Mouse (Mus musculus) heart, embryonic 10.5 days (tissue): Measurements from ENCODE around the gene Fam222a. TPM values are rescaled to one million over a fixed set of nuclear protein-coding genes. Genes with fewer than 3 reads are reported as not detected.
A peak's percentile ranks its signal among the peaks of the same experiment; 100 is the strongest.

Experiments
- DNase-seq: peaks from one replicate; pipeline ENCODE4 v3.0.0-alpha.2; 2017; ENCODE audit warnings: low spot score
- H3K27ac ChIP-seq: fragments of 300-500 bp; sonication (generic); 2 replicates; pipeline ENCODE4 v1.5.1; 2016; ENCODE audit warnings: mild to moderate bottlenecking
- H3K27me3 ChIP-seq: fragments of 300-500 bp; sonication (generic); 2 replicates; pipeline ENCODE4 v1.6.1; 2016; ENCODE audit warnings: mild to moderate bottlenecking; ENCODE audit not compliant: poor library complexity, insufficient read depth, severe bottlenecking
- H3K36me3 ChIP-seq: fragments of 300-500 bp; sonication (generic); 2 replicates; pipeline ENCODE4 v1.6.1; 2016; ENCODE audit warnings: mild to moderate bottlenecking, moderate library complexity
- H3K4me1 ChIP-seq: fragments of 300-500 bp; sonication (generic); 2 replicates; pipeline ENCODE4 v1.6.1; 2016; ENCODE audit warnings: mild to moderate bottlenecking
- H3K4me3 ChIP-seq: fragments of 300-500 bp; sonication (generic); 2 replicates; pipeline ENCODE4 v1.5.1; 2016; ENCODE audit warnings: mild to moderate bottlenecking, moderate library complexity
- H3K9me3 ChIP-seq: fragments of 300-500 bp; sonication (generic); 2 replicates; pipeline ENCODE4 v1.6.1; 2016; ENCODE audit warnings: mild to moderate bottlenecking, moderate library complexity
- WGBS: fragments of 180-500 bp; shearing (Covaris S2); methylation state at CpG from one replicate; pipeline ENCODE4 v1.1.7; 2016; 5-methylcytosine and 5-hydroxymethylcytosine counted together
- polyA plus RNA-seq: library from polyadenylated mRNA; unstranded; fragments of >200 nt; fragmentation: Nextera tagmentation; extraction: Ambion mirVana; gene quantifications from 2 replicates; pipeline ENCODE4 v1.2.1, GENCODE M21; 2016

Fam222a gene
- polyA plus RNA-seq, 1 experiment from 2014 or later = 1.5 TPM

GRCm38 (mm10) chr5:114548976-114549375 is 18.8 kb upstream of the Fam222a start:
- no peak for DNase-seq
- WGBS = 93% methylated on average over 10 of the region's 10 CpGs
- H3K4me1 ChIP-seq = peaks cover 21% of the 10 kb centered on the region
- H3K27ac ChIP-seq = no peak overlapping the region
- H3K27me3 ChIP-seq = peaks cover 5% of the 10 kb centered on the region
- H3K9me3 ChIP-seq = no peaks in the 10 kb centered on the region
- no peaks in the 10 kb centered on the region for H3K36me3 ChIP-seq
- H3K4me3 ChIP-seq = no peak overlapping the region

- no peak for DNase-seq
- H3K36me3 ChIP-seq = no peaks in the 10 kb centered on the region
- no peak overlapping the region for H3K4me3 ChIP-seq
- no peak overlapping the region for H3K27ac ChIP-seq
- no peaks in the 10 kb centered on the region for H3K9me3 ChIP-seq
- peaks cover 5% of the 10 kb centered on the region for H3K27me3 ChIP-seq
- WGBS = 78% methylated on average over 3 of the region's 3 CpGs
- peaks cover 23% of the 10 kb centered on the region for H3K4me1 ChIP-seq
Observed at GRCm38 (mm10) chr5:114549770-114550169, 18.0 kb upstream of the Fam222a start.

- Histone ChIP-seq H3K27me3 (peaks cover 5% of the 10 kb centered on the region), H3K27ac (peak overlapping the region; percentile 42), H3K4me3 (no peak overlapping the region), H3K4me1 (peaks cover 23% of the 10 kb centered on the region), H3K9me3 (peaks cover 3% of the 10 kb centered on the region), H3K36me3 (no peaks in the 10 kb centered on the region)
- 55% methylated on average over 7 of the region's 7 CpGs for WGBS
- no peak for DNase-seq
Observed at GRCm38 (mm10) chr5:114550431-114550830, 17.4 kb upstream of the Fam222a start.

DNA sequence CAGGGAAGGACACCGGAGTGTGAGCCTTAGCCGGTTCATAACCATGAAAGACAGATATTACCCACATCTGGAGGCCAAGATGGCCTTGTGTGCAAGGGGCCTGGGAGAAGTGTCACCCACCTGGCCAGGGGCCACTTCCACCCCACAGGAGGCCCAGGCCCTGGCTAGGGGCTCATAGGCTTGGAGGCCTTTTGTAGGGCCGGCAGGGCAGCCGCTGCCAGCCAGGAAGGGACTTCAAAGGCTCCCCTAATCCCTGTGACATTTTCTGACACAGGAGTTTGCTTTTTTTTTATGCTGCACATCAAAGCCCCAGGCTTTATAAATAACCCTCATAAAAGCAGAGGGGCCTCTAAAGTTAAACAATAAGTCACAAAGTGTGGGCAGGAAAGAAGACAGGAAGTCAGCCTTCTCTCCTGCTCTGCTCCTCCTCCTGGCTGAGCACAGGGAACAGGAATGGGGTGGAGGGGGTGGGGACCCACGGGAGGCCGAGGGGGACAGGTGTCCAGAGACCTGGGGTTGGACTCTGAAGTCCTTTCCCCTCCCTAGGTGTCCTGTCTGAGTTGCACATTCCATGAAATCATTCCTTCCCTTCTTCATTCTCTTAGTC is 16.8 kb upstream of the Fam222a start:
- DNase-seq = no peak
- H3K36me3 ChIP-seq = no peaks in the 10 kb centered on the region
- H3K4me1 ChIP-seq = peaks cover 23% of the 10 kb centered on the region
- H3K9me3 ChIP-seq = peaks cover 3% of the 10 kb centered on the region
- peaks cover 5% of the 10 kb centered on the region for H3K27me3 ChIP-seq
- no peak overlapping the region for H3K4me3 ChIP-seq
- WGBS = 34% methylated on average over 6 of the region's 6 CpGs
- peak overlapping the region; percentile 42 for H3K27ac ChIP-seq

DNA sequence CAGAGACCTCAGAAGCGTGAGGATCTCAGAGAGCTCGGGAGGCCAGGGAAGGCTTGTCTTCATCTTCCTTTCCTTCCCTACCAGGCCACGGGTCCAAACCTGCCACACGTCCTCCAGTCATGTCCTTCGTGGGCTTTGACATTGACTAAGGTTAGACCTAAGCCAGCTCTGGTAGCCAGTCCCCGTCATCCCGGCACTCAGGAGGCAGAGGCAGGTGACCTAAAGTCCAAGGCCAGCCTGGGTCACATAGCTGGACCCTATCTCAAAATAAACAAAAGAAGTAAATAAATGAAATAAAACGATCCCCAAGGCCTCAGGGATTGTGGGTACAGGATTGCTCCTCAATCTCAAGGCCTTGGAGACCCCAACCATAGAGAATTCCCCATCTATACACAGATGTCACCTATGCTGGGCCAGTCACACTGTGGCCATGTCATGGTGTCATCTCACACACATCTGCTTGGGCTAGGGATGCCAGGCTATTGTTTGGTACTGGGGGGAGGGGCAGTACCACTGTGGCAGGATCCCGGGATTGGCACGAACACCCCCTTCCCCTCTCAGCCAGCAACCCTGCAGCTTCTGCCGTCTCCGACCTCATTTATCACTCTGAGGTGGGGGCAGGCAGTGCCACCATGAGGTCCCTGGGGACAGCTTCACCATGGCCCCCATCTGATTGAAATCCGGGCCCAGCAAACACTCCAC is 15.2 kb upstream of the Fam222a start:
- Histone ChIP-seq H3K36me3 (no peaks in the 10 kb centered on the region), H3K4me3 (no peak overlapping the region), H3K4me1 (peaks cover 23% of the 10 kb centered on the region), H3K27me3 (peaks cover 5% of the 10 kb centered on the region), H3K9me3 (peaks cover 3% of the 10 kb centered on the region), H3K27ac (no peak overlapping the region)
- no peak for DNase-seq
- 58% methylated on average over 13 of the region's 13 CpGs for WGBS

GRCm38 (mm10) chr5:114553706-114554105 is 14.1 kb upstream of the Fam222a start:
- Histone ChIP-seq H3K27ac (no peak overlapping the region; the same call in 1 of the 2 replicates), H3K9me3 (peaks cover 3% of the 10 kb centered on the region), H3K36me3 (no peaks in the 10 kb centered on the region), H3K27me3 (peaks cover 5% of the 10 kb centered on the region), H3K4me1 (peaks cover 33% of the 10 kb centered on the region), H3K4me3 (no peak overlapping the region)
- DNase-seq = no peak
- 57% methylated on average over 8 of the region's 8 CpGs for WGBS

- H3K27ac ChIP-seq = no peak overlapping the region
- peaks cover 3% of the 10 kb centered on the region for H3K9me3 ChIP-seq
- H3K27me3 ChIP-seq = peaks cover 5% of the 10 kb centered on the region
- no peaks in the 10 kb centered on the region for H3K36me3 ChIP-seq
- no peak overlapping the region for H3K4me3 ChIP-seq
- H3K4me1 ChIP-seq = peaks cover 34% of the 10 kb centered on the region
- WGBS = 90% methylated on average over 2 of the region's 2 CpGs
- no peak for DNase-seq
Observed at GRCm38 (mm10) chr5:114555424-114555823, 12.4 kb upstream of the Fam222a start.

DNA sequence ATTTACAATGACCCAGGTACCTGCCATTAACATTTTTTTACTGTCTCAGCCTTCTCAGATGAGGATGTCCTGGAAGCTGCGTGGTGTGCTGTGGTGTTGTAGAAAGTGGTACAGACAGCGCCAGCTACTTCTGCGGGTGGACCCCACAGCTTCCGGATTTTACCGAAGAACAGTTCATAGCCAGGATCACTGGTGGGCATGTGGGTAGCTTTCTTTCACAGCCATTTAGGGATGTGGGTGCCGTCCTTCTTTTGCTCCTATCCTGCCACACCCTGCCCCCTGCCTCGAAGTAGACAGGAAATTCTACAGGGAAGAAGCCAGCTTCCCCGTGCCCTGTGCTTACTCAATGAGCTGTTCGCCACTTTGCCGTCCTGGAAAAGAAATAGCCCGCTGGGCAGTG is 11.7 kb upstream of the Fam222a start:
- DNase-seq = no peak
- Histone ChIP-seq H3K27ac (no peak overlapping the region), H3K36me3 (no peaks in the 10 kb centered on the region), H3K4me1 (peaks cover 35% of the 10 kb centered on the region), H3K9me3 (peaks cover 3% of the 10 kb centered on the region), H3K27me3 (peaks cover 5% of the 10 kb centered on the region), H3K4me3 (no peak overlapping the region)
- 66% methylated on average over 11 of the region's 11 CpGs for WGBS

- no peak for DNase-seq
- Histone ChIP-seq H3K4me1 (peaks cover 32% of the 10 kb centered on the region), H3K4me3 (no peak overlapping the region), H3K27ac (peak overlapping the region; percentile 56), H3K9me3 (peaks cover 3% of the 10 kb centered on the region), H3K27me3 (peaks cover under 1% of the 10 kb centered on the region), H3K36me3 (no peaks in the 10 kb centered on the region)
- whole genome bisulfite sequencing = 51% methylated on average over 20 of the region's 20 CpGs
Observed at GRCm38 (mm10) chr5:114557765-114558731, 9.8 kb upstream of the Fam222a start.

DNA sequence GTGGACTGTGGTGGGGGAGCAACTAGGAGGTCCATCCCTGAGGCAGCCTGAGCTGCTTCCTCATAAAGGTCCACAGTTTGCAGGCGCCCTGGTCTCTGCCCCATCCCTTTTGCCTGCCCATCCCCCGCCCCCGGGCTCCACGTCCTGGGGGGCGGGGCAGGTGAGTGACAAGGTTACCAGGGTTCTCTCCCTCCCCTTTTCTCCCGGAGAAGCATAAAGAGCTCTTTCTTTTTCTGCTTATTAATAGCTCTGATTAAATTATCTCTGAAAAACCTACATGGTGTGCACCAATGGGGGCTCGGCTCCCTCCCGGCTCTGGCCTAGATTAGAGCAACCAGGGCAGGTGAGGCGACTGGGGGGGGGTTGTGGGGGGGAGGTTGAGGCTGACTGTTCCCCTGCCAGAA is 7.3 kb upstream of the Fam222a start:
- H3K36me3 ChIP-seq = no peaks in the 10 kb centered on the region
- H3K27ac ChIP-seq = 0 out of 2 replicates have a peak overlapping the region, but pooled peaks have one; percentile 29
- H3K9me3 ChIP-seq = 0 out of 2 replicates have a peak, but pooled peaks cover 5% of the 10 kb centered on the region
- H3K4me1 ChIP-seq = peaks cover 31% of the 10 kb centered on the region
- WGBS = 12% methylated on average over 9 of the region's 9 CpGs
- peak overlapping the region; percentile 33; the same call in 1 of the 2 replicates for H3K4me3 ChIP-seq
- no peak for DNase-seq
- peaks cover 5% of the 10 kb centered on the region; the same call in 1 of the 2 replicates for H3K27me3 ChIP-seq

- no peaks in the 10 kb centered on the region for H3K36me3 ChIP-seq
- H3K4me1 ChIP-seq = peaks cover 34% of the 10 kb centered on the region
- no peak for DNase-seq
- H3K27me3 ChIP-seq = peaks cover 10% of the 10 kb centered on the region; the same call in 1 of the 2 replicates
- 40% methylated on average over 5 of the region's 5 CpGs for WGBS
- no peak overlapping the region for H3K4me3 ChIP-seq
- H3K9me3 ChIP-seq = 0 out of 2 replicates have a peak, but pooled peaks cover 5% of the 10 kb centered on the region
- 0 out of 2 replicates have a peak overlapping the region, but pooled peaks have one; percentile 29 for H3K27ac ChIP-seq
Observed at GRCm38 (mm10) chr5:114560965-114561364, 6.9 kb upstream of the Fam222a start.

DNA sequence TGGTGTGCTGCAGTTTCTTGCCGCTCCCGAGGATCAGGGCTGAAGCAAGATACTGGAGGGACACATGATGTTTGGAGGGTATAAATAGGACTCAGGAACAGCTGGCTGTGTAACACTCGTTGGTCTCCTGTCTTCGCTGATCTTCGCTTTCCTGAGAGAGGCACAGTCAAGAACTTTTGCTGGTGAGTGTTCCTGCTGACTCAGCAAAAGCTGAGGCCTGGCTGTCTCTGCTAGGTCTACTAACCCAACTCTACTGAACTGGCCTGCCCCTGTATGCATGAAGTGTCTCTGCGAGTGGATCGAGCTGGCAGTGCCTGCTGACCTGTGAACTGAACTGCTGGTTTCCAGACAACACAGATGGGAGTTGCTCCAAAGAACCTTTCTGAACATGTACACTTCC is 3.8 kb upstream of the Fam222a start:
- 88% methylated on average over 7 of the region's 7 CpGs for WGBS

More for the DNA sequence above, 3.8 kb upstream of the Fam222a start:
- 0 out of 2 replicates have a peak, but pooled peaks cover 5% of the 10 kb centered on the region for H3K9me3 ChIP-seq
- H3K4me1 ChIP-seq = peaks cover 44% of the 10 kb centered on the region
- H3K27me3 ChIP-seq = peaks cover 18% of the 10 kb centered on the region
- H3K4me3 ChIP-seq = no peak overlapping the region
- no peak overlapping the region for H3K27ac ChIP-seq
- H3K36me3 ChIP-seq = no peaks in the 10 kb centered on the region
- DNase-seq = no peak
